Mouse (Mus musculus) B cell, adult 2 months (primary cell): ENCODE measurements around the gene Tmem163.
A peak's percentile ranks its signal among the peaks of the same experiment; 100 is the strongest.

Experiments
- DNase-seq, 2 experiments: peaks; one replicate each; pipeline ENCODE4 v3.0.0; 2022

Tmem163 gene

GRCm38 (mm10) chr1:127496737-127497543, 182.4 kb downstream of the Tmem163 start:
- DNase-seq = peak; percentile 74 to 76

- peak; percentile 74 to 75 for DNase-seq
Observed at GRCm38 (mm10) chr1:127487161-127487560, 192.2 kb downstream of the Tmem163 start.

GRCm38 (mm10) chr1:127484826-127485225, 194.5 kb downstream of the Tmem163 start:
- peak; percentile 85 for DNase-seq

- DNase-seq = peak in 1 of 2 experiments; percentile 20
Observed at GRCm38 (mm10) chr1:127484188-127484587, 195.2 kb downstream of the Tmem163 start.

- DNase-seq = no peak
Observed at GRCm38 (mm10) chr1:127482911-127483310, 196.4 kb downstream of the Tmem163 start.

GRCm38 (mm10) chr1:127475756-127476155, 203.6 kb downstream of the Tmem163 start:
- no peak for DNase-seq

GRCm38 (mm10) chr1:127470175-127470574, 209.2 kb downstream of the Tmem163 start:
- DNase-seq = peak; percentile 10 to 33

- DNase-seq = no peak
Observed at GRCm38 (mm10) chr1:127467238-127467637, 212.1 kb downstream of the Tmem163 start.

GRCm38 (mm10) chr1:127465292-127465691, 214.1 kb downstream of the Tmem163 start:
- DNase-seq = no peak

- DNase-seq = no peak
Observed at GRCm38 (mm10) chr1:127464041-127464440, 215.3 kb downstream of the Tmem163 start.

- DNase-seq = no peak
Observed at GRCm38 (mm10) chr1:127461017-127461416, 218.3 kb downstream of the Tmem163 start.

- DNase-seq = no peak
Observed at GRCm38 (mm10) chr1:127459576-127459975, 219.8 kb downstream of the Tmem163 start.

- DNase-seq = peak; percentile 59 to 61
Observed at GRCm38 (mm10) chr1:127459015-127459451, 220.3 kb downstream of the Tmem163 start.

GRCm38 (mm10) chr1:127453397-127453796, 226.0 kb downstream of the Tmem163 start:
- DNase-seq = no peak

- no peak for DNase-seq
Observed at GRCm38 (mm10) chr1:127444836-127445485, 234.4 kb downstream of the Tmem163 start.

- no peak for DNase-seq
Observed at GRCm38 (mm10) chr1:127442880-127443877, 236.2 kb downstream of the Tmem163 start.

GRCm38 (mm10) chr1:127441736-127442135, 237.6 kb downstream of the Tmem163 start:
- no peak for DNase-seq

GRCm38 (mm10) chr1:127441007-127441406, 238.3 kb downstream of the Tmem163 start:
- DNase-seq = no peak

GRCm38 (mm10) chr1:127439452-127439891, 239.9 kb downstream of the Tmem163 start:
- DNase-seq = no peak

- DNase-seq = no peak
Observed at GRCm38 (mm10) chr1:127437091-127437490, 242.3 kb downstream of the Tmem163 start.
